Mouse (Mus musculus) lung, postnatal 4 days (tissue): ENCODE measurements at regions not wholly inside any gene's neighbourhood (a gene's known extent, or its start where the extent isn't known, plus 50 kb on each side); places are given as distances from the start of the nearest gene placed in this dataset.

Experiments used
- DNase-seq, 2 experiments: peaks; one replicate each; pipeline ENCODE4 v3.0.0; 2021

DNA sequence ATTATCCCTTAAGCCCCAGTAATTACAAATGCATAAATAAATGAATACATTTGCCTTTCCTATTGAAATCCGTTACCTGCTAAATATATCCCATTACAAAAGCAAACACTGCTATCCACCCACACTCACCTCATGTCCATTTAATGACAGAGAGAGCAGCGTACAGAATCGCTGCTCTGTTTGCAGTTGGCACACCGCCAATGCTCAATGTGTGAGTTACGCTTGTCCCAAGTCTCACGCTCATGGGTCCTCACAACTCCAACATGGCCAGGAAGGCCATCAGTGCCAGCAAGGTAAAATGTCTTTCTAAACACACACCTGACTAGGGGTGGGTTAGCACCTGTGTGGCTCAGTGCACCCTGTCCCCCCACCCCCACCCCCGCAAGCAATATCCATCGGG is 150.0 kb upstream of the Igsf21 start:
- no peak for DNase-seq

DNA sequence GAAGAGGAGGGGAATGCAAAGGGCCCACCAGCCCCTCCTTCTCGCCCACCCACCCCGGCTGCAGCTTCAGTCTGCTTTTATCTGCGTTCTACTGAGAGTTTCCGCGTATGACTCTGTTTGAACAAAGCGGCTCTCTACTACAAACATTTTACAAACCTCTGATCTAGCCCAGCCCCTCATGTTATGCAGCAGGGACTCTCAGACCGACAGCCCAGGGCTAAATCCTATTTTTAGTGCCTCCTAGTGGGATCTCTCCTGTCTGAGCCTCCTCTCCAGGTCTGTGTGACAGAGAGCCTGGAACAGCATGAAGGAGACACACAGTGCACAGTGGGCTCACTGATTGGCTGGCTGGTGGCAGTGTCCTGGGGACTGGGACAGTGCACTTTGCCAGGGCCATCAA is 145.7 kb upstream of the Igsf21 start:
- DNase-seq: no peak

DNA sequence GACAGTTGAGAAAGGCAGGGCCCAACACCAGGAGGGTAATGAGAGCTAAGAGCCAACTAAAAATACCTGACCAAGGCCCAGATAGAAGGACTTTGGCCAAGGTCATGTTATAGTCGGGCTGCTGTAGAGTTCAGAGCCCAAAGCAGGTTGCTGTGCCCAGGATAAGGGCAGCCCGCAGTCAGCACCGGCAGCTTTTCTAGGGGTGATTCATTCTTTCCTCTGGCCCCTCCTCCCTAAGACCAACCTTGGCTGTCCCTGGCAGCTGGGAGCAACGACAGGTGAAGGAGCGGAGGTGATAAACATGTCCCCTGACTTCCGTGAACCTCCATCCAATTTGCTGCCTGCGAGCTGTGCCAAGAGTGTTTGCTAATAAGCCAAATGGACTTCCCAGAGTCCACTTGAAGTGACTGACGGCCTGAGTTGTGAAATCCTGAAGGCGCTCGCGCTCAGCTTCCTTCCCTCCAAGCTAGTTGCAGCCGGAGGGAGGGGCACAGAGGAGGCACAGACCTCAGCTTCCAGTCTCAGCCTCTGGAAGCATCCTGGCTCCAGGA is 144.2 kb upstream of the Igsf21 start:
- DNase-seq: peak; percentile 32 to 59

DNA sequence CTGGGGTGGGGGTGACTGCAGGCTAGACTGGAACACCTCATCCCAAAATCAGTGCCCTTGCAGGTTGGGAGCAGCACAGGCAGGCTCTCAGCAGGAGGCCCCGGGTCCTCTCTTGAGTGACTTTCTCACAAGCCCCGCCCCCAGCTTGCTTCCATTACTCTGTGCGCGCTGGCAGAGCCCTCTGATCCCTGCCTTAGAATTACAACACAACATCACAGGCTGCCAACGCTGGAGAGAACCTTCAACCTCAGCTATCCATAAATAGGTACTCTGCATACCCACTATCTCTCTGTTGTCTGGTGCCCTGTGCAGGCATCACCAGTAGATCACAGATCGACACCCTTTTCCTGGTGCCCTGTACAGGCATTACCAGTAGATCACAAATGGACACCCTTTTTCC is 139.1 kb upstream of the Igsf21 start:
- no peak for DNase-seq

DNA sequence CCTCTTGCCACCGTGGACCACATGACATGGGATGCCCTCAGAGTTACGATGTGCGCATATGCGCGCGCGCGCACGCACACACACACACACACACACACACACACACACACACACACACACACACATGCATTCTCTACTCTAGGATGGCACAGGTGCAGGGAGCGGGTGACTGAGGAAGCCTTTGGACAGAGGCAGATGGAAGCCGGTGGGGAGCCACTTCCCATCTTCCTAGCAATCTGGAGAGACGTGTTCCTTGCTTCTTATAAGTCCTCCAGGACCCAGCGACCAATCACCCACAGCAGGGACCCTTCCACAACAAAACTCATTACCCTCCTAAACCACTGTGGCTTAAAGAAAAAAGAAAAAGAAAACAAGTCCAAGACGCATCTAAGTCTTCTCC is 138.6 kb upstream of the Igsf21 start:
- no peak for DNase-seq

DNA sequence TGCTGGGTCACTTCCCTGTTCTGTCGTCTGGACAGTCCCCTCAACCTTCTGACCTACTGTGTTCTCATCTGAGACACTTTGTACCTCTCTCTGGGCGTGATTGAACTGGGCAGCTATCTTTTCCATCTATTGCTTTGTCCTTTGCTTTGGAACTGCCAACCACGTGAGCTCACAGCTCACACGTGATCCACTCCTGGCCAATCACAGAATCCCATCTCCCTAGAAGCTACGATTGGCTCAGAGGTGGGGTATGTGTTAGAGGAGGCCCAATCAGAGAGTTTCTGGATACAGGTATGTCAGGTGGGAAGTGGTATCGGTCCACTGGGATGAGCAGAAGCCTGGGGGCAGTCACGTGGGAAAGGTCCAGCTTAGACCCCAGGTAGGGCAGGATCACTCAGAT is 137.0 kb upstream of the Igsf21 start:
- DNase-seq: no peak

DNA sequence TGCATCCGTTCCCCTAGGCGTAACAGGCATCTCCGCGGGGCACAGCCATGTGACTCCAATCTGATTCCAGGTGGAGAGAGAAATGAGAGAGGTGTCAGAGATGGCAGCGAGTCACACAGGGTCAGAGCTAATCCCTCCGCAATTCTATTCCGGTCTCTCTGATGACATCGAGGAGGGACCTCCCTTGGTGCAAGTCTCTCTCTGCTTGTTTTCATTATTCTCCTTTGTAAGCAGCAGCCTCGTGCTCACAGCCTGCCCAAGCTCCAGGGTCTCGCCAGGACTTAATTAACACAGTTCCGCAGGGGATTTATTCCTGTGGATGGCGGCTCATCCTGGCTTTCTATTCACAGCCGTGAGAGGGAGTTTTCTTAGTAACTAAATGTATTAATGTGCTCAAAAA is 134.1 kb upstream of the Igsf21 start:
- no peak for DNase-seq

DNA sequence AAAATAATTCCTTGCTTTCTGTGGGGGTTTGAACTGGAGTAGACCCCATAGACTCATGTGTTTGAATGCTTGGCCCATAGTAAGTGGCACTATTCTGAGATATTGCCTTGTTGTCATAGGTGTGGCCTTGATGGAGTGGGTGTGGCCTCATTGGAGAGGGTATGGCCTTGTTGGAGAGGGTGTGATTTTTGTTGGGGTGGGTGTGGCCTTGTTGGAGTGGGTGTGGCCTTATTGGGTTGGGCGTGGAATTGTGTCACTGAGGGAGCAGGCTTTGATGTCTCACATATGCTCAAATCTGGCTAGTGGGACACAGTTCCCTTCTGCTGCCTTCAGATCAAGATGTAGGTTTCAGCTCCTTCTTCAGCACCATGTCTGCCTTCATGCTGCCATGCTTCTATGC is 131.4 kb upstream of the Igsf21 start:
- DNase-seq: no peak

DNA sequence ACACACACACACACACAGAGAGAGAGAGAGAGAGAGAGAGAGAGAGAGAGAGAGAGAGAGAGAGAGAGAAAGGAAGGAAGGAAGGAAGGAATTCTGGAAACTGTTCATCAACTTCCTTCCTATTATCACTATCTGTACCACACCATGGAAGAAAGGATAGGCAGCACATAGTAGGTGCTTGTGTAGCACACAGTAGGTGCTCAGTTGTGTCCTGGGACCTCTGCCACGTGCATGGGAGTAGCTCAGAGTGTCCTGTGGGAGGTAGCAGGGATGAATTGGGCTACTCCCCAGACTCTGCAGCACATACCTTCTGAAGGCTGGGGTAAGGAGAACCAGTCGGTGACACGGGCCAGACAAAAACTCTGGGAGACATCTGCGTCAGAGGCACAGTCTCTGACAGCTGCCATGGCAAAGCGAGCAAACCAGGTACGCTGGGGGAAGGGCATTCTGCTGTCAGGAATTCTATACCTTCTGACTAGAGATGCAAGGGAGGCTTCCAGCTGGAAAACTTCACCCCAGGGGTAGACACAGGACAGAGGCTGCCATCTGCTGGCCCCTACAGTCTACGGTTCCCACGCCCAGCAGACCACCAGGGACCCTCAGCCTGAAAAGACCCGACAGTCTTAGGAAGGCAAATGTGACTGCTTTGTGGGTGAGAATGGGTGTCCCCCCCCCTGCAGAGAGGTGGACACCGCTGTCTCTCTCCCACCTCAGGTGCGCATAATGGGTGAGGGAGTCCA is 126.2 kb upstream of the Igsf21 start:
- no peak for DNase-seq

DNA sequence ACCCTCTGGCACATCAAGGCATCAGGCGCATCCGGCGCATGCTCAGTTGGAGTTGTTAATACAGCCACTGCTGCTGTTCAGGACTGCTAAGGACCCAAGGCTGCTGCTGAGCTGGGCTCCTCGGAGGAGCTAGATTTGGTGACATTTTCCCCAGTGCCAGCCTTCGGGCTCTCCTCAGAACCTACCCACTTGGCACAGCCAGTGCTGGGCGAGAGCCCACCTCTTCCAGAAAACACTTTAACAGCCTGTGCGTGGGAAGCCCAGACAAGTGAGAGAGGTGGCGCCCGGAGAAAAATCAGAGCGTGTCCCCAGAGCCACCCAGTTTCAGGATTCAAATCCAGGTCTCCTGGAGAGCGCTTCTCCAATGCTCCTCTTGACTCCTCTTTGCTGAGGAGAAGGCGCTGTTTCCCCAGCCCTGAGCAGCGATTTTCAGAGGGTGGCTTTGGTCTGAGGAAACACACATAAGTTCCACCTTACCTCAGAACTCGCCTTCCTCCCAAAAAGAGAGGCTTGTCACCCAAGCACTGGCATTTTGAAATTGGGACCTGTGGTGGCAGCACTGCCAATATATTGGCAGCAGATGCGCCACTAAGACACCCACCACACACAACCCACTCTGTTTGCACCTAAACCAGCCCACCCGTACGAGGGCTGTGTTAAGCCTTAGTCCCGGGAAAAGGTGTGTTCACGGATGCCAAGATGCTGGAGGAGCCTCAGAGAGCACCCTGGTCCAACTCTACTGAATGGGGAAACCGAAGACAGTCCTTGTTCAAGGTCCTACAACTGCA is 125.0 kb upstream of the Igsf21 start:
- DNase-seq: no peak

DNA sequence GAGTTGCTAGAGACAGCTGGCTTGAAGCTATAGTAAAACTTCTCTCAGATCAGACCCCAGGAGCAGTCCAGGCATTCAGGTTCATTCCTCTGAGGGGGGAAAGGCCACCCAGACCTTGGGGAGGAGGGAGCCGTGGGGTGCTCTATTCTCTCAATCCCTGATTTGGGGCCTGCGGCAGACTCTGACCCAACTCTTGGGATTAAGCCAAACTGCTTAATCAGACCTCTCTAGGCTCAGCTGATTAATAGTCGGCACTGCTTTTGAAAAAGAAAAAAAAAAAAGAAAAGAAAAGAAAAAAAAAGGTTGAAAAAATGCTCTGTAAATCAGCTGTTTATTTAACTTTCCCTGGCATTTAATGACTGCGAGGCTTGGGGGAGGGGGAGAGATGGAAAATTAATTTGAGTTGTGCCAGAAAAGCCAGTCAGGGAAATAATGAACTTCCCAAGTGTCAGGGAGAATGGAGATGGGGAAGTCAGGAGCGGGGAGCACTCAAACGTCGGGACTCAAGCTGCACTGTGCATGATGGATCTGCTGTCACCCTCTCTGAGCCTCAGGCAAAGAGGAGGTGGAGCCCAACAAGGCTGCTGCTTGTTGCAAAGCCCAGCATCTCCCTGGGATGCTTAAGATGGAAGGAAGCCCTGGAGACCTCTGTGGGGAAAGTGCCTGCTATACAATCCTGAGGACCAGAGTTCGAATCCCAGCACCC is 120.5 kb upstream of the Igsf21 start:
- DNase-seq: no peak

DNA sequence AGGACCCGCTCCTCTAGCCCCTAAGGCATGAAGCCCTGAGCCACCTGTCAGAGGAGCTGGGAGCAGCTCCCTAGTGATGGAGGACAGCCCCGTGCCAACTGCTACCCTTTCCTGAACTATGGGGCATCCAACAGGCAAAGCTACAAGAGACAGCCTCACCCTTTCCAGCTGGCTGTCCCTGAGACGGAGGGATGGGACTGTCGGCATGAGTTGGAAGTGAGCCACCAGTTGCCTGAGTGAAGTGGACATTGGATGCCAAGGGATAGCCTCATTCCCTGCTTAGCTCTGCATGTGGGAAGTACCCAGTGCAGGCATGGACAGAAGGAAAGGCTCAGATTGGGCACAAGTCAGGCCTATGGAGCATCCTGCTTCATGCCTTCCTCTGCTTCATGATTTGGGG is 112.3 kb upstream of the Igsf21 start:
- DNase-seq: no peak

DNA sequence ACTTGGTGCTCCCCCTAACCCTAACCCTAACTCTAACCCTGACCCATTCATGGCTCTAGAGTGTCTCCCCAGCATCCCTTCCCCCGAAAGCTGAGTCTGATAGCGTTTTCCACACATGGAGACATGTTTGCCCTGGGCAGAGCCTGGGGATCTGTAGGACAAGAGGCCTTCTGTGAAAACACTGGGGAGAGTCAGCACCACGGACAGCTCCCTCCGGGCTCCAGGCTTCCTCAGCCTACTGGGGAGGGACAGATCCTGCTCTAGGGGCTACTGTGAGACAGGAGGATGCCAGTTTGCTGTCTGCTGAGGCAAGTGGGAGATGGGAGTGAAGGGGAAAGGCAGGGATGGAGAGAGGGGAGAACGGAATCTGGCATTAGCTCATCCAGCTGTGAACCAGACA is 111.5 kb upstream of the Igsf21 start:
- peak; percentile 73 to 76 for DNase-seq

DNA sequence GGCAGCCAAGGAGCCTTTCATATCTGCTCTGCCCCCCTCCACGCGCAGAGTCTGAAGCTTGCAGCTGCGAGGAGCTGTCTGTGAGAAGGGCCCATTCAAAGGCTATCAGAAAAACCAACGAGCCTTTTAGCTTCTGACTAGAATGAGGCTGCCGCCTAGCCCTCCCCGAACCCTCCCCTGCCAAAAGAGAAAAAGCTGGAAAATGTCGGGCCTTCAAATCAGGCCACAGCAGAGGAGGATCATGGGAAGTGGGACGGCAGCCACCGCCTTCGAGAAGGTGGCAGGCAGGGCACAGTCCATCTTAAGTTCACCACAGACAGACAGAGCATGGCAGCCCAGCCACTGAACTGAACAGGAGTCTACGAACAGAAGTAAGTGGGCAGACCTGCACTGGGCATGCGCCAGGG is 108.6 kb upstream of the Igsf21 start:
- DNase-seq: no peak

DNA sequence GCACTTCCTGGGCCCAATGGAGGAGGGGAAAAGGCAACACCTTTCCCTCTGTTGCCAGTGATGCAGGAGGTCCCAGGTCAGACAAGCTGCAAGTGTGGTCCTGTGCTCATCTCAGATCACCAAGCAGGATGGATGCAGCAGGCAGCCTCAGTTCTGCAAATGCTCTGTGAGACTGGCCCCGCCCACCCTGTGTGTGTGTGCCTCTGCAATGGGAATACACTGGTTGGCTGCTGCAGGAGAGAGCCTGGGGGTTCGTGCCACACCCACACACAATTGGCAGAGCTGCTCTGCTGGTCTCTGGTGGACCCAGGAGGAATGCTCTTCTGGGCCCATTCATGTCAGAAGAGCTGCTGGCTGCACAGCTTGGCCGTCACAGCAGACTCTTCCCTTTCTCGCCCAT is 102.2 kb upstream of the Igsf21 start:
- DNase-seq: no peak

DNA sequence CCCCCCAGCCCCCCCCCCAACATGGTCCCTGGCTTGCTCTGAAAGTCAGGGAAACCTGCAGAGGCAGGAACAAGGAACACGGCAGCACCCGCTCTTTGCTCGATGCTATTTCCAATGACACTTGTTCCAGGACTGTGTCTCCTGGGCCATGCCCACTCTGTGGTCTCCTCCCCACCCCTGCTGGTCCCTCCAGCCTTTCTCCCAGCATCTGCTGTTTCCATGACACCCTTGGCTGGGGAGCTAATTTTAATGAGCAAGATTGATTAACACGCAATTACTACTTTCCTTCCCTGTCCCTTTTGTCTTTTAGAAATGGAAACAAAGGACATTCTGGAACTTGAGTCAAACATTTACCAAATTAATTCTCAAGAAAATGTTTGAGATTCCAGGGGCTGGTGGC is 83.6 kb upstream of the Igsf21 start:
- DNase-seq: no peak

DNA sequence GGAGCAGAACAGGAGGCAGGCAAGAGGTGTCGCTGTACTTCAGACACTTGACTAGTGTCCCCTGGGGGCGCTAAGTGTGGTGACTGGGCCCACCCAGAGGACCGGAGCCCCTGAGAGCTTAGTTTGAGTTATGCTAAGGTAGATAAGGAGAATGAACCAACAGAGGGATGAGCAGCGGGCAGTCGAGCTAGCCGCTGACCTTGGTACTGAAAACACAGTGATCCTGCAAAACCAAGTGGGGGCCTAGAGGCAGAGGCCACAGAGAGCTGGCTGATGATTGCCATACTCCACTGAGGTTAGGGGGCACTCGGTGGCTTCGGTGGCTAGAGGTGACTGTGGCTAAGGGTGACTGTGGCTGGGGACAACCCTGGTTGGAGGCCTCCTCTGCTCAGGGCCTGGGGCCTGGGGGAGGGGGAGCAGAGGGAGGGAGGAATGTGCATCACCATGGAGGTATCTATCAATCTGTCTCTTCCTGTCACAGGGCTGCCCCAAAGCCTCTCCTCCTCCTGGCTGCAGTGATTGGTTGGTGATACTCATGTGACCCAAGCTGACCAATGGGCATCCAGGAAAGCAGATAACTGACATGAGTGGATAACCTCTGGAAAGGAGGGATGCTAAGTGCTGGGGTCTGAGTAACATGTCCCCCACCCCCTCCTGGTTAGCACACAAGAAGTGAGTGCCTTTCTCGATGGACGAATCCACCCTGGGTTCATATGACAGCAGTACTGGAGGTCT is 80.3 kb upstream of the Igsf21 start:
- DNase-seq: no peak

DNA sequence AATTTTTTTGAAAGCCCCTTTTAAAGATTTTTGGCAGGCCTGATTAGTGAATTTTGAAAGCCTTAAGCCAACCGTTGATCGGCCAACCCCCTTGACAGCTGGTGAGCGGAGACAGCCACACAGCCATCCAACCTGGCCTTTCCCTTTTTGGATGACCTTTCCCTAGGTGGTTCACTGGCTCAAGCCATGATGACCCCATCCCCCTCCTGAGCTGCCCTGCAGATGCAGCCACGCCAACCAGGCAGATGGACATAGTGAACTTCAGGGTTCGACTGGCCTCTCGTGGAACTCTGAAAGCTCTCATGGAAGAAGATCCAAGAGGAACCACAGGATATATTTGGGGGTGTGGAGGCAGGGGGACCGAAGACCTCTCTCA is 79.1 kb upstream of the Igsf21 start:
- DNase-seq: no peak

DNA sequence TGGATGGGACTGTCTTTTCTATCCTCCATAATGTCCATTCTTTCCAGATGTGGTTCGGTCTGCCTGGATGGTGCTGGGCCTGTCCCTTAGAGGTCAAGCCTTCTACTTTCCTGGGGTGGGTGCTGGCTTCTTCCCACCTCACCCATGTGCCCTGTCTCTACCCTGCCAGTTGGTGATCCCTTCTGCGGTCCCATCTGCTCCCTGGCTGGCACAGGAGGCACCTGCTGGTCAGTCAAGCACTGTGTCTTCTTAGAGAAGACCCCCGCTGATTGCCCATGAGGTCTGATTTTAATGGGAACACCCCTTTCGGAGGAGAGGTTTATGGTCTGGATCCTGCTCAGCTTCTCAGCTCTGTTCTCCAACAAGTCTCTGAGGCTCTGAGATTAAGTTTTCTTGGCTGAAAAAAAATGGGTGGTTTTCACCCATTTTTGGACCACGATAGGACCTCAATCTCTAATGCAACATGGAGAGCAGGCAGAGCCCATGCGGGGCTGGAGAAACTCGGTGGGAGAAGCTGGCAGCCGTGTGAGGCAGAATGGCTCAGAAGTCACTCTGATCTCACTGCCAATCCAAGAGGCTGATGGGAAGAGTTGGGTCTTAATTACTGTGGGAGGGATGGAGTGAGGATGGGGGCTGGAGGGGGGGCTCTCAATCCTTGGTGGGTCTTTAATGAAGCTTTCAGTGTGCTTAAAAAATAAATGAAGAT is 78.5 kb upstream of the Igsf21 start:
- no peak for DNase-seq

DNA sequence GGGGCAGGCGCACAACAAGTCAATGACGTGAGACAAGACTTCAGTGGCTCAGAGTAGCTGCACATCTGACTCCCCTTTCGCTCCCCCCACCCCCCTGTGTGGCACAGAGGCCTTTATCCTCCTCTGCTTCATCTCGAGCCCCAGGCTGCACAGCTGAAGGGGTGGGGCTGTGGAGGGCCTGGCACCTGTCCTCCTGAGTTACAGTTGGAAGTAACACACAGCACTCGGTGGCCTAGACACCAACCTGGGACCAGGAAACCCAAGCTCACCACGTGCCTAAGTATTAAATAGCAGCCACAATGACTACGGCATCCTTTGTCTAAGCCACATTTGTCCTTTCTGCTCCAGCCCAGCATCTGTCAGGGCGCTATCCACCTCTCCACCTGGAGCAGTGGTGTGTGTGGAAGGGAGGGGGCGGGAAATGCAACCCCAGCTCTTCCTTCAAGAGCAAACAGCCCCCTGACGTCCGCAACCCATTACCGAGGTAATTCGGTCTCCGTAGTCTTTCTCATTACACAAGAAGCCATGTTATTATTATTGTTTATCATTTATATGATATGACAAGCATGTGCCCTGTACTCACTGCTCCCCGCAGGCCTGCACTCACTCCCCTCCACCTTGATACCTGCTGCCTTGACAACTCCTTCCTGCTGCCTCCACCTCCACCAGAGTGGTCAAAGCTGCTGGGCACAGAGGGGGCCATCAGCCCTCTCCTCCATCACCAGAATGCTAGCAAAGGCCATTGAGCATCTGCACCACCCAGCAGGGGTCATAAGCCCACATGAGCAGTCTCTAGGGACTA is 73.7 kb upstream of the Igsf21 start:
- DNase-seq: no peak

DNA sequence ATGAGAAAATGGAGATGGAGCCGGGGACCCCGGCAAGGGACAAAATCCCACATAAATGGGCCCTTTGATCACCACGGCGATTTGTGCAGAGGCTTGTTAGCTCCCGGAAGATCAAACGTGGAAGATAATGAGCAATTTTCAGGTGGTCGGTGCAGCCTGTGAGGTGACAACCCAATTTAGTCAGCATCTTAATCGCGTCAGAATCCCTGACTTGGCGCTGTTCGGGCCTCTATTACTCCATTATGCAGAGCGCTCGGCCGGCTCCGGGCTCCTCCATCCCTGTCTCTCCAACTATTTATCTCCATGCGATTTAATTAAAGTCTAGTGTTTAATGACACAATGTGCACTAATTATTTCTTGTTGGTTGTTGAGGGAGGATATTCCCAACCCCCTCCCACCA is 66.1 kb upstream of the Igsf21 start:
- DNase-seq: no peak

DNA sequence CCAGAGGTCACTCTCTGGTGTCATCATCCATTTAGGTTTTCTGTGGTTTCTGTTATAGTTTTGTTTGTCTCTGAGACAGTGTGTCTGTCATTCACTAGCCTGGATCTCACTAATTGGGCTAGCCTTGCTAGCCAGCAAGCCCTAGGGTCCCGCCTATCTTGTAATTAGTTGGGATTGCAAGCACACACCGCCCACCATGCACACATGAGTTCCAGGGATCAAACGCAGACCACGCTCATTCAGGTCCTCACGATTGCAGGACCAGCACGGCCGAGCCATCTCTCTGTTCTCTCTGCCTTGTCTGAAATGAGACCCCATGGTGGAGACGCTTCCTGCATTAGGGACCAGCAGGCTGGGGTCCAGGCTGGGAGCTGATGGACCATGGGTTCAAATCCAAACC is 60.9 kb upstream of the Igsf21 start:
- no peak for DNase-seq
